ENCODE assay signal across 9 mouse cellular contexts in the genomic region with DNA sequence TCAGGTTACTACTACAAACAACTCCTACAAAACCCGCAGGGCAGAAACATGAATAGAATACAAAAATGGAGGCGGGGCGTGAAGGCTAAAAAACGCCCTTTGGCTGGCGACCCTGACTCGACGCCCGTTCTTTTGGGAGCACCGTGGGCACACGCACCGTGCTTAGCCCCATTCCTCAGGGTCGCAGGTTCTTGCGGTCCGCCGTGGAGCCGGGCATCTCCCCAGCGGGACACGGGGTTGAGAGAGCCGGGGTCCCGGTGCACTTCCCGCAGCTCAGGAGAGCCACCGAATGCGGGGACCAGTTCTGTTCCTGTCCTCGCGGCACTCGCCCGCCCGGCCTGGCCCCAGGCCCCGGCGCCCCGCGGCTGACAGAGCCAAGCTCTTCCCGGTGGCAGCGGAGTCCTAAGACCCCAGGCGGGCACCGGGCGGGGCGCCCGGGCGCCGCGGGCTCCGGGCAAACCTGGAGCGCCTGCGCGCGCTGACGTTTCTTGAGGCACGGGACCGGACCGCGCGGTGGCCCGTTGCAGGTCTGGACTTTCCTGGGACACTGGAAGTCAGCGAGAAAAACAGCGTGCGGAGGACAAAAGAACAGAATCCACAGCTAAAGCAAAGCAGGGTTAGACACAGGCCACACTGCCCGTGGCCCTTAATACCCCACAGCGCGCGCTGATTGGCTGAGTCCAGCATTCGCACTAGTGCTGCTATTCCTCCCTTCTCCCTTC. TPM values are rescaled to one million over a fixed set of nuclear protein-coding genes. Genes with fewer than 3 reads are reported as not detected.
A peak's percentile ranks its signal among the peaks of the same experiment; 100 is the strongest.
DNase-seq lines count a peak whose midpoint lies in the region; ATAC-seq and TF ChIP-seq lines count a peak whose summit lies in the region.
"Had no signal": no experiment of that assay in that cellular context is flagged by ENCODE, and none has a peak within 500 bp of the region (broad histone marks: within the 10 kb centered on the region; RNA-seq: fewer than 3 reads in every experiment).

No protein-coding gene starts in this region.

- H3K4me2 ChIP-seq in liver, embryonic 11.5 days: peak overlapping the region; percentile 91
- H3K4me2 ChIP-seq in myocyte (ENCODE audit: low read depth): peak overlapping the region; percentile 75

- H3K27me3 ChIP-seq in E14TG2a.4 (ENCODE audit: insufficient read depth, low read length): peaks cover 41% of the 10 kb centered on the region
- peaks cover 32% of the 10 kb centered on the region for H3K27me3 ChIP-seq in embryonic facial prominence, embryonic 10.5 days (replicated peaks; ENCODE audit: low read depth, poor library complexity, severe bottlenecking)
- no peaks in the 10 kb centered on the region for H3K27me3 ChIP-seq in liver, embryonic 11.5 days (replicated peaks; ENCODE audit: control insufficient read depth, insufficient read depth, low read length)
- H3K27me3 ChIP-seq in myocyte (ENCODE audit: control insufficient read depth, insufficient read depth, insufficient read length): no peaks in the 10 kb centered on the region

- ATAC-seq in liver, embryonic 11.5 days (replicated peaks; ENCODE audit: low FRiP score): peak; percentile 50

- no peak for TF ChIP-seq CTCF in E14TG2a.4 (conservative IDR thresholded peaks at IDR 0.05; ENCODE audit: low read length)

- no peaks in the 10 kb centered on the region for H3K9me3 ChIP-seq in E14TG2a.4 (ENCODE audit: low read length)
- no peaks in the 10 kb centered on the region for H3K9me3 ChIP-seq in embryonic facial prominence, embryonic 10.5 days
- H3K9me3 ChIP-seq in liver, embryonic 11.5 days (ENCODE audit: control insufficient read depth, low read length): no peaks in the 10 kb centered on the region

- H3K4me3 ChIP-seq in E14TG2a.4 (replicated peaks; ENCODE audit: low read length) (peak overlapping the region; percentile 89), myocyte (peak overlapping the region; percentile 31)
- peak overlapping the region; percentile 85 for H3K4me3 ChIP-seq in embryonic facial prominence, embryonic 10.5 days
- H3K4me3 ChIP-seq in liver, embryonic 11.5 days (ENCODE audit: low read depth, low read length): peak overlapping the region; percentile 78

- peak; percentile 66 for DNase-seq in adrenal gland, adult 2 months
- peak; percentile 72 for DNase-seq in embryonic facial prominence, embryonic 10.5 days (ENCODE audit: low spot score)
- peak; percentile 31 for DNase-seq in heart, adult 8-10 months (ENCODE audit: low spot score)
- DNase-seq in kidney, adult 11 months: peak; percentile 54
- DNase-seq in liver, embryonic 11.5 days (ENCODE audit: low spot score): peak; percentile 66
- DNase-seq in spleen, postnatal 36 days (ENCODE audit: low spot score in 2 of 2): no peak

- peak overlapping the region; percentile 32 for H3ac ChIP-seq in myocyte (ENCODE audit: control insufficient read depth, insufficient read length)

- peak; percentile 37 for TF ChIP-seq POLR2A in myocyte (IDR thresholded peaks at IDR 0.05; ENCODE audit: insufficient read length, low read depth)

- H3K36me3 ChIP-seq in E14TG2a.4 (ENCODE audit: insufficient read depth, low read length) (no peaks in the 10 kb centered on the region), myocyte (ENCODE audit: control insufficient read depth, insufficient read depth) (no peaks in the 10 kb centered on the region)
- H3K36me3 ChIP-seq in embryonic facial prominence, embryonic 10.5 days (replicated peaks): no peaks in the 10 kb centered on the region
- no peaks in the 10 kb centered on the region for H3K36me3 ChIP-seq in liver, embryonic 11.5 days (ENCODE audit: control insufficient read depth, insufficient read depth, low read length)

- under 1% methylated on average over 62 of the region's 62 CpGs for WGBS in embryonic facial prominence, embryonic 10.5 days
- under 1% methylated on average over 62 of the region's 62 CpGs for WGBS in liver, embryonic 11.5 days

- peak overlapping the region; percentile 80 for H3K9ac ChIP-seq in liver, embryonic 11.5 days (ENCODE audit: low read depth, low read length)

- peak overlapping the region; percentile 91 for H3K27ac ChIP-seq in embryonic facial prominence, embryonic 10.5 days (replicated peaks)
- no peak overlapping the region for H3K27ac ChIP-seq in liver, embryonic 11.5 days (ENCODE audit: low read depth, low read length)

- no peaks in the 10 kb centered on the region for H3K79me2 ChIP-seq in myocyte (ENCODE audit: control insufficient read depth, insufficient read depth)

- H3K4me1 ChIP-seq in E14TG2a.4 (replicated peaks; ENCODE audit: low read depth, low read length): peaks cover 64% of the 10 kb centered on the region
- H3K4me1 ChIP-seq in embryonic facial prominence, embryonic 10.5 days: peaks cover 20% of the 10 kb centered on the region
- H3K4me1 ChIP-seq in liver, embryonic 11.5 days (replicated peaks; ENCODE audit: control insufficient read depth, insufficient read depth, low read length): no peaks in the 10 kb centered on the region

TF ChIP-seq in myocyte, 11 proteins besides CTCF, POLR2A, EP300 and RAD21:
- TF ChIP-seq SRF (IDR thresholded peaks at IDR 0.05; ENCODE audit: control insufficient read depth, insufficient read length, low read depth) (no peak), MAX (IDR thresholded peaks at IDR 0.05; ENCODE audit: low read depth) (no peak), CEBPB (IDR thresholded peaks at IDR 0.05; ENCODE audit: insufficient read depth, poor library complexity, severe bottlenecking) (no peak), POLR2AphosphoS2 (IDR thresholded peaks at IDR 0.05; ENCODE audit: insufficient read length, low read depth) (no peak), USF1 (IDR thresholded peaks at IDR 0.05; ENCODE audit: low read depth) (no peak), TCF3 (IDR thresholded peaks at IDR 0.05; ENCODE audit: insufficient read length, low read depth) (no peak), E2F4 (IDR thresholded peaks at IDR 0.05; ENCODE audit: insufficient read depth) (no peak), TCF12 (IDR thresholded peaks at IDR 0.05; ENCODE audit: insufficient read depth, poor library complexity, severe bottlenecking) (no peak), REST (IDR thresholded peaks at IDR 0.05; ENCODE audit: insufficient read depth, insufficient read length) (no peak), MYOG (IDR thresholded peaks at IDR 0.05; ENCODE audit: control insufficient read depth in 1 of 3, insufficient read depth in 1 of 3, insufficient read length in 2 of 3, low read depth in 2 of 3) (no peak), MYOD1 (IDR thresholded peaks at IDR 0.05; ENCODE audit: control insufficient read depth in 1 of 3, insufficient read length in 2 of 3, low read depth in 2 of 3) (no peak)

RNA-seq across cellular contexts. Expression of a gene that starts 4.5 kb away (rescaled TPM):
- total RNA-seq in adrenal gland, adult 2 months (2021): not detected
- not detected in 2 replicates for polyA plus RNA-seq in adrenal gland, adult 2 months (2012; rRNA removed)
- polyA plus RNA-seq in embryonic facial prominence, embryonic 10.5 days (2016; fragmentation: Nextera tagmentation; extraction: Ambion mirVana): not detected in 2 replicates
- total RNA-seq in heart, adult 8-10 months (2022): not detected
- not detected in 2 replicates for polyA plus RNA-seq in liver, embryonic 11.5 days (2014; fragmentation: Nextera tagmentation; extraction: Ambion mirVana)
- polyA plus RNA-seq in myocyte (2012; fragmentation: generic; extraction: Trizol): not detected

RNA-seq across cellular contexts. Expression of a gene that starts 6.6 kb away (rescaled TPM):
- total RNA-seq in adrenal gland, adult 2 months (2021): 10 to 100 TPM; 21.7 to 22.9 TPM
- 2.3 and 4.6 TPM in 2 replicates for polyA plus RNA-seq in adrenal gland, adult 2 months (2012; rRNA removed)
- polyA plus RNA-seq in embryonic facial prominence, embryonic 10.5 days (2016; fragmentation: Nextera tagmentation; extraction: Ambion mirVana): 30.0 and 32.1 TPM in 2 replicates
- total RNA-seq in heart, adult 8-10 months (2022): 10 to 100 TPM; 10.1 to 13.4 (median 11.9) TPM
- polyA plus RNA-seq in liver, embryonic 11.5 days (2014; fragmentation: Nextera tagmentation; extraction: Ambion mirVana): 23.2 and 24.7 TPM in 2 replicates
- polyA plus RNA-seq in myocyte (2012; fragmentation: generic; extraction: Trizol): 4.7 TPM

RNA-seq across cellular contexts. Expression of a gene that starts 47.5 kb away (rescaled TPM):
- total RNA-seq in adrenal gland, adult 2 months (2021): 10 to 100 TPM in 1 of 2 experiments, 1 to 10 TPM in 1; 4.4 to 10.7 TPM
- polyA plus RNA-seq in adrenal gland, adult 2 months (2012; rRNA removed): 0.52 and 0.55 TPM in 2 replicates
- 52.0 and 53.0 TPM in 2 replicates for polyA plus RNA-seq in embryonic facial prominence, embryonic 10.5 days (2016; fragmentation: Nextera tagmentation; extraction: Ambion mirVana)
- total RNA-seq in heart, adult 8-10 months (2022): 10 to 100 TPM; 13.6 to 19.5 (median 16.5) TPM
- 5.7 and 6.9 TPM in 2 replicates for polyA plus RNA-seq in liver, embryonic 11.5 days (2014; fragmentation: Nextera tagmentation; extraction: Ambion mirVana)
- polyA plus RNA-seq in myocyte (2012; fragmentation: generic; extraction: Trizol): 1.8 TPM

RNA-seq across cellular contexts. Expression of a gene that starts 49.0 kb away (rescaled TPM):
- not detected for total RNA-seq in adrenal gland, adult 2 months (2021)
- not detected in 2 replicates for polyA plus RNA-seq in adrenal gland, adult 2 months (2012; rRNA removed)
- polyA plus RNA-seq in embryonic facial prominence, embryonic 10.5 days (2016; fragmentation: Nextera tagmentation; extraction: Ambion mirVana): not detected in 2 replicates
- total RNA-seq in heart, adult 8-10 months (2022): not detected
- polyA plus RNA-seq in liver, embryonic 11.5 days (2014; fragmentation: Nextera tagmentation; extraction: Ambion mirVana): not detected in 2 replicates
- not detected for polyA plus RNA-seq in myocyte (2012; fragmentation: generic; extraction: Trizol)
- total RNA-seq: layer of hippocampus, adult 18-20 months had no signal

RNA-seq across cellular contexts. Expression of a gene that starts 52.4 kb away (rescaled TPM):
- total RNA-seq in adrenal gland, adult 2 months (2021): not detected
- not detected in 2 replicates for polyA plus RNA-seq in adrenal gland, adult 2 months (2012; rRNA removed)
- 2.4 and 3.0 TPM in 2 replicates for polyA plus RNA-seq in embryonic facial prominence, embryonic 10.5 days (2016; fragmentation: Nextera tagmentation; extraction: Ambion mirVana)
- total RNA-seq in heart, adult 8-10 months (2022): not detected
- 0.65 and 0.93 TPM in 2 replicates for polyA plus RNA-seq in liver, embryonic 11.5 days (2014; fragmentation: Nextera tagmentation; extraction: Ambion mirVana)
- not detected for polyA plus RNA-seq in myocyte (2012; fragmentation: generic; extraction: Trizol)

Comparison
In these comparisons a context has a peak if more than half of its experiments do, and no peak if none do; other contexts are left out.
1. H3K4me3 ChIP-seq: peak in every context shown above with its lines; median percentile 89 in E14TG2a.4; 85 in embryonic facial prominence, embryonic 10.5 days; 78 in liver, embryonic 11.5 days; 31 in myocyte.
2. DNase-seq: peak in adrenal gland, adult 2 months (single experiment), embryonic facial prominence, embryonic 10.5 days (single experiment), heart, adult 8-10 months (single experiment), kidney, adult 11 months (single experiment) and liver, embryonic 11.5 days (single experiment); none in spleen, postnatal 36 days (0 of 2).